ENCODE assay signal across 23 mouse cellular contexts in genomic region chr5:130333971-130334370, GRCm38 (mm10). TPM values are rescaled to one million over a fixed set of nuclear protein-coding genes. Genes with fewer than 3 reads are reported as not detected.
DNase-seq lines count a peak whose midpoint lies in the region; ATAC-seq lines count a peak whose summit lies in the region.
"Had no signal": no experiment of that assay in that cellular context is flagged by ENCODE, and none has a peak within 500 bp of the region (broad histone marks: within the 10 kb centered on the region; RNA-seq: fewer than 3 reads in every experiment).

No protein-coding gene starts in this region.

- no peak for DNase-seq in cerebellum, postnatal 4 days (ENCODE audit: low spot score in 2 of 2)
- peak; percentile 29 for DNase-seq in left cerebral cortex, postnatal 4 days
- no peak for DNase-seq in left cerebral cortex, adult 9 months (ENCODE audit: low spot score in 2 of 2)
- peak; percentile 50 for DNase-seq in cerebellum, adult 9-10 months
- no peak for DNase-seq in adrenal gland, adult (ENCODE audit: inconsistent age in 2 of 2, low spot score in 1 of 2)
- no peak for DNase-seq in embryo, embryonic 9.5 days (ENCODE audit: extremely low spot score)
- DNase-seq: adrenal gland, postnatal 14 days; gastrocnemius, adult 2 months; kidney, postnatal 25 days; layer of hippocampus, postnatal 36 days; liver, embryonic 13.5 days; lung, adult 2 months; right cerebral cortex, adult 18-20 months; right cerebral cortex, postnatal 4 days; thymus, postnatal 25 days had no signal

- intact Hi-C loops in left cerebral cortex, postnatal 4 days (cut with DNase I) = no loop called here

- ATAC-seq in cerebellum, adult (ENCODE audit: insufficient number of reproducible peaks, low FRiP score, low TSS enrichment) = 0 out of 2 replicates have a peak, but pooled peaks have one; percentile 32
- ATAC-seq: activated CD4-positive, CD25-positive, alpha-beta regulatory T cell, adult 4 months; intestine, postnatal 0 days; midbrain, embryonic 16.5 days had no signal

RNA-seq across cellular contexts. Expression of gene Caln1, which starts 35.3 kb away (rescaled TPM):
- total RNA-seq in left cerebral cortex, postnatal 4 days (2021) = 100 to 1,000 TPM; 150 to 161 TPM
- total RNA-seq: gastrocnemius, postnatal 4 days; megakaryocyte-erythroid progenitor cell, adult 5-6 weeks had no signal

RNA-seq across cellular contexts. Expression of gene A330070K13Rik, which starts 50.5 kb away (rescaled TPM):
- total RNA-seq in left cerebral cortex, postnatal 4 days (2021) = not detected
- total RNA-seq: adrenal gland, postnatal 14 days; gastrocnemius, adult 2 months; gastrocnemius, postnatal 4 days; heart, adult 8-10 months; heart, postnatal 25 days; megakaryocyte-erythroid progenitor cell, adult 5-6 weeks had no signal

Comparison
In these comparisons a context has a peak if more than half of its experiments do, and no peak if none do; other contexts are left out.
1. DNase-seq: peak in left cerebral cortex, postnatal 4 days (single experiment) and cerebellum, adult 9-10 months (single experiment); none in cerebellum, postnatal 4 days (0 of 2), left cerebral cortex, adult 9 months (0 of 2), adrenal gland, adult (0 of 2) and embryo, embryonic 9.5 days (single experiment).